Mouse (Mus musculus): ENCODE results near the gene Lrg1.

DNA sequence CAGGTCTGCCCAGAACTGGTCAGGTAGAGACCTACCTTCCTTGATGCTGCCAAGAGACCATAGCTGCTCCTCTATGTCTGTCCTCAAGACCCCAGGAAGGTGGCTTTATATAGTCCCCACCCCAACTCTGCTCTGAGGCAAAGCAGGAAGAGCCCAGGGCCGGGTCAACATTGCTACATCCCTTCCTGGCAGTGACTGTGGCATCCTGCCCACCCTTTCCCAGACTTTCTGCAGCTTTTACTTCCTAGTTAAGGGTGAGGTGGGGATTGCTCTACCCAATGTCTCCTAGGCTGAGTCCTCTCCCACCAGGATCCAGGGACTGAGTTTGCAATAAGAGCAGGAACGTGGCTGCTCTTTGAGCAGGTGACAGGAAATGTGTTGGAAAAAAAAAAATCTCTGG is at the start of gene Lrg1:
- no peak for TF ChIP-seq CTCF (IDR thresholded peaks at IDR 0.05; ENCODE audit: low read depth, low read length)
- no peak for TF ChIP-seq GATA2 (IDR thresholded peaks at IDR 0.05; ENCODE audit: borderline replicate concordance, low read depth, low read length)
- TF ChIP-seq TAL1 (conservative IDR thresholded peaks at IDR 0.05; ENCODE audit: low read depth, low read length) = no peak
- TF ChIP-seq GATA1 (IDR thresholded peaks at IDR 0.05; ENCODE audit: borderline replicate concordance, low read length) = no peak
